Mouse (Mus musculus): ENCODE measurements at regions not wholly inside any gene's neighbourhood (a gene's known extent, or its start where the extent isn't known, plus 50 kb on each side); places are given as distances from the start of the nearest gene placed in this dataset.

DNA sequence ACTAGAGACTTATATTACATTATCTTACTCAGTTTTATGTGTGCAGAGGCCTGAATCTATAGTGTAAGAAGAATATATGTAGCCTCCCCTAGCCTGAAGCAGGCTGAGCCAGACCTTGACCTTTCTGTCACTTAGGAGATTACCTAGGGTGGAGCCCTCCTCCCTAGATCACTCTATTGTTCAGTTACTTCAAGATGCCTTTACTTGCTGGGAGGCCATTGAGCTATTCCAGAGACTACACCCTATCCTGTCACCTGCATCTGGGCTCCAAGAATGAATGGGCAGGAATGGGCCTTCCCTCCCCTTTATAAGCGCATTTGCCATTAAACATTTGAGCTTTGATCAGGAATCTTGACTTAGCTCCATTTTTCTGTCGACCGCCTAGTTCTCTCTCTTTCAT, 846.9 kb upstream of the Gcfc2 start:
- ChIA-PET CTCF (no interaction called here), POLR2A (interaction anchor here in 1 of 4 experiments (1.0 kb wide), 1 partner anchor 15 kb away, joined by 3 read pairs; no protein-coding TSS in a partner anchor)

Data from embryonic stem cell, embryonic (primary cell).